Mouse (Mus musculus): Measurements from ENCODE around the gene Ces1d.

- TF ChIP-seq POLR2A (IDR thresholded peaks at IDR 0.05; ENCODE audit: borderline replicate concordance, extremely low read depth, insufficient read depth, insufficient read length, poor library complexity, severe bottlenecking) (no peak), CTCF (IDR thresholded peaks at IDR 0.05; ENCODE audit: borderline replicate concordance, extremely low read depth, insufficient read depth, insufficient read length) (no peak)
Observed at GRCm38 (mm10) chr8:93196436-93196835, 1.2 kb downstream of the Ces1d start.

Data from brain, embryonic 14.5 days (tissue).